Mouse (Mus musculus) adrenal gland, postnatal 4 days (tissue): Measurements from ENCODE around the gene Wnt5b. TPM values are rescaled to one million over a fixed set of nuclear protein-coding genes. Genes with fewer than 3 reads are reported as not detected.

ENCODE experiments used
- DNase-seq, 2 experiments: peaks; one replicate each; pipeline ENCODE4 v3.0.0; 2021 to 2022; ENCODE audit warnings: low spot score in 2 of 2, mixed read lengths in 2 of 2
- total RNA-seq, 2 experiments: library from RNA; stranded (reverse); gene quantifications; 2 replicates each; pipeline ENCODE4 v1.2.3; 2021

Wnt5b gene
- total RNA-seq, 2 experiments from 2014 or later = 4.5 to 6.2 TPM

DNA sequence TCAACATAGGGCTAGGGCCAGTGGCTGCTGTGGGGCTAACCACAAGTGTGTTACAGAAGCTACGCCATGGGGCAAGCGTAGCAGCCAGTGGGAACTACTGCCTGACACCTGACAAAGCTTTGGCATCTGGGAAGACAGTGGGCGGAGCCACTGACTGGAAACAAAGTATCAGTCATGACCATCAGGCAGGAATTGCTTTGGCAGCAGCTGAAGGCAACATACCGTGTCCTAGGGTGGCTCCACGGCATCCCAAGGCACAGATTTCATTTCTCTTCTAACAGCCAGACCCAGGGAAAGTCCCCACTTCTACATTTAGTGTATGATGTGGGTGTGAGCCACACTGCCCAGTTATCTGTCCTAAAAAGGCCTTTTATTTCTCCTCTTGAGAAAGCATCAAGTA, 17.6 kb downstream of the Wnt5b start:
- DNase-seq = no peak

- no peak for DNase-seq
These were observed 22.2 kb downstream of the Wnt5b start for GRCm38 (mm10) chr6:119521931-119522391.

DNA sequence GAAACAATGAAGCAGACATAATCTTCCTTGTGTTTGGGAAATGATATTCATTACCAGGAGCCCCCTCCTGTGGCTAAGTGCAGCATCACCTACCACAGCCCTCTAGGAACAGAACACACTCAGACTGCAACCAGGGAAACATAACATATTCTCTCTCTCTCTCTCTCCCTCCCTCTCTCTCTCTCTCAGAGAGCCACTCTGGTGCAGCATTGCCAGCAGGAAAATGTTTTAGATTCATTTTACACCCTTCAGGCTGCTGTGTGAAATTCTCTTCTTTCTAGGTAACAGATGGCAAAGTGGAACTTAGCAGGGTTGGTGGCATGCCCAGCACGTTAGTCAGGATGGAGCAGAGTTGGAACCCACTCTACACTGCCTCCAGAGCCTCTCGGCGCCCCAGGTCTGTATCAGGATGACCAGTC, 22.7 kb downstream of the Wnt5b start:
- DNase-seq = no peak

GRCm38 (mm10) chr6:119520731-119521130, 23.4 kb downstream of the Wnt5b start:
- no peak for DNase-seq

GRCm38 (mm10) chr6:119514085-119514484, 30.1 kb downstream of the Wnt5b start:
- DNase-seq = no peak

GRCm38 (mm10) chr6:119513452-119513851, 30.7 kb downstream of the Wnt5b start:
- no peak for DNase-seq

DNA sequence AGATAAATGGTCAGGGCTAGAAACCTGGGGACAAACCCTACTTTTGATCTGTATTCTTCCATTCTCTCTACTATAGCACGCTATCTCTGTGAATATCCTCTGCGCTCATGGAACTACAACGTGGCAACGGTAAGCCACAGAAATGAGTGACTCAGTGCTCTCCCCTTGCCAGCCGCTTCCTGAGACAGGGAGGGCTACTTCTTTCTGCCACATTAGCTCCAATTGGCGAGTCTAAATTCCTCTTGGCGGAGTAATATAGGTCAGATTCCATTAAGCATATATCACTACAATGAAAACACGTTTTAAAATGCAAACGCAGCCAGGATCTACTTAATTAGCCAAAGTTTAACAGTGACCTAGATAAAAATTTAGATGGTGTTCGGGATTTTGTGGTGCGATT, 31.4 kb downstream of the Wnt5b start:
- no peak for DNase-seq

DNA sequence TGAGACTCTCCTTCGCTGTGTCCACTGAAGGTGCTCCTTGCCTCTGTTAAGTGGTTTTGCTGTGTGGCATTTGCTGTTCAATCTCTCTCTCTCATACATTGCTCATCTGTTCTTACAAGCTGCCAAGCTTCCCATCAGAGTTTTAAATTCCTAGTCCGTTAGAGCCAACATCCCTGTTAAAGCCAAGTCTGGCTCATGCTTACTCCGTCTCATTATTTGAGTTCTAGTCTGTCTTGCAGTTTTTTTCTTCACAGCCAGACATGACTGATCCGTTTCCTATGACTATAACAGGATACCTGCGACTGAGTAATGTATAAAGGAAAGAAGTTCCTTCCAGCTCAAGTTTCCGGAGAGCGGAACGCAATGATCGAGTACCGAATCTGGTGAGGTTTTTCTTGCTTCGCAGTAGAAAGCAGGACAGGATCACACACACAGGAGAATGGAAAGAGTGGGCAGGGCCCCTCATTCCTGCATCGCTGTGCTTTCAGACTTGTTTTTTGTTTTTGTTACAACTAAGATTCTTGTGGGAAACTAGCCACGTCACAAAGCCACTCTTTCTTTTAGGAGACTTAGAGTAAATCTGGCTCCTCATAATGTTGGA, 34.6 kb downstream of the Wnt5b start:
- no peak for DNase-seq

DNA sequence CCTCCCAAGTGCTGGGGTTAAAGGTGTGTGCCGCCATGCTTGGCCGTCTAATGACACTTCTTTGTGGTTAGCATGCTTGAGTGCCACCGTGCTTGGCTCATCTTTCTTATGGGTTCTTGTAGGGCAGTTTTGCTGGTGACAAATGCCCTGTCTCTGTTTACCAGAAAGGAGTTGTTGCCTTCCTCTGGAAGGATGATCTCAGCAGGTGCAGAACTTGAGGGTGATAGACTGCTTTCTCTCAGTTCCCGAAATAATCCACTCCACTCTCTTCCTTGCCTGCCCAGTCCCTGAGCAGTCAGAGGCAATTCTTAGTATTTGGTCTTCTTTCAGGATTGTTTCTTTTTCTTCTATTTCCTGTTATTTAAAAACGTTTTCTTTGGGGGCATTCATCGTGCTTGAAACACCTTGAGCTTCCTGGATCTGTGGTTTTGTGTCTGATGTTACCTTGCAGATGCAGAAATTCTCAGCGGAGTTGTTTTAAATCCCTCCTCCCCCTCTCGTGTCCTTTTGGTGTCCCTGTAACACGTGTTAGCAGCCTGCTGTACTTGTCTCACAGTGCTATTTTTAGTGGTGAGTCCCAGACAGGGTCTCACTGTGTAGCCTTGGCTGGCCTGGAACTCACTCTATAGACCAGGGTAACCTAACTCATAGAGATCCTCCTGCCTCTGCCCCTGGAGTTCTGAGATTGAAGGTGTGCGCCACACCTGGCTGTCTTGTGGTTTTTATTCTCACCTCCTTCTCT, 35.3 kb downstream of the Wnt5b start:
- no peak for DNase-seq

DNA sequence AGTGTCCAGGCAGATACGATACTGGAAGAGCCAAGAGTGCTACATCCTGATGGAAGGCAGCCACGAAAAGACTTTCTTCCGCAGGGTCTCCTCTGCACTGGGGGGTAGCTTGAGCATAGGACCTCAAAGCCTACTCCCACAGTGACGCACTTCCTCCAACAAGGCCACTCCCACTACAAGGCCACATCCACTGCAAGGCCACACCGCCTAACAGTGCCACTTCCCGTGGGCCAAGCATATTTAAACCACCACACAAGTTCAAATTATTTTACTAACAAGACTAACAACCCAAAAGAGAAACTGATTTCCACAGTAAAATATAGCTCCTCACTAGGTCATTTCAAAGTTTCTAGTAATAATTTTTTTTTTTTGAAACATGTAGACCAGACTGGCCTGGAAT, 35.9 kb downstream of the Wnt5b start:
- no peak for DNase-seq

DNA sequence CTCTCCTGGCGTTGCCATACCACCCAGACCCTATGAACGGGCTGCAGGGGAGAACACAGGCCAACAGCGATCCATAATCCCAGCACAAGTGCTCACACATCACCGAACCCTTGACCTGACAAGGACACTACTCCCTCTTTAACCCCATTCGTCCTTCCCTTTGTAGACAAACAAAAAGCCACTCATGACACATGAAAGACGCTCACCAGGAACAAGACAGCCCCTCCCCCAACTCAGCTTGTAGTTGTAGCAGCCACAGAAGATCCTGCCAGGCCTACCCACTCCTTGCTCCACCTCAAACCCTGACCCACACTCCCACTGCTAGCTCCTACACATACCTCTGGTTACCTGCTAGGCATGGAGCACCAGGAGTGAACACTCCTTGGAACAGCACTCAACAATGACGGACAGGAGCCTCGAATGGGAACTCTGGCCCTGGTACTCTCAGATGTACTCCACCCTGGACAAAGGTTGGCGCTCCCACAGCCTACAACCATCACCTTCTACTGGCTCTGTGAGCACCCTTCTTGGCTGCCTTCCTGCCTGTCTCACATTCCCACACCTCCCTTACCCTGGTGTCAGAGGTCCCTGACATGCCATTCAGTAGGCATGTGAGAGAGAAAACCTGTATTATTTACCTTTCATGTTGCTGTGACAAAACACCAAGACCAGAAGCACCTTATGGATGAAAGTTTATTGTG, 38.5 kb downstream of the Wnt5b start:
- DNase-seq = no peak

DNA sequence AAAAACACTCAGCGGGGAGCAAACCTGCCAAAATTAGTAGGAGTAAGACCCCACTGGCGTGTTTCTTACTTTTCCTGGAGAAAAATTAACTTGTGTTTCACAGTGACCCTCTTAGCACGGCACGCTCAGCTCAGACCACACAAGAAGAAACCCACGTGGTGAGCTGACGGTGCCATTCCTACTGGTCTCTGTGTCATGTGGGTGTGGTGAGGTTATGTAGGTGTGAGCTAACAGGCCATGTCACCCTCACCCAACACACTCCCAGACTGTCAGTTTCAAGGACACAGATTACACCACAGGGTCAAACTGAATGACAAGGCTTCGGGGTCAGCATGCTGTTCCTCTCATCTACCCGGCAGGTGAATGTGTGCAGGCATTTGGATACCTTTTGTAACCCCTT, 39.4 kb downstream of the Wnt5b start:
- no peak for DNase-seq

DNA sequence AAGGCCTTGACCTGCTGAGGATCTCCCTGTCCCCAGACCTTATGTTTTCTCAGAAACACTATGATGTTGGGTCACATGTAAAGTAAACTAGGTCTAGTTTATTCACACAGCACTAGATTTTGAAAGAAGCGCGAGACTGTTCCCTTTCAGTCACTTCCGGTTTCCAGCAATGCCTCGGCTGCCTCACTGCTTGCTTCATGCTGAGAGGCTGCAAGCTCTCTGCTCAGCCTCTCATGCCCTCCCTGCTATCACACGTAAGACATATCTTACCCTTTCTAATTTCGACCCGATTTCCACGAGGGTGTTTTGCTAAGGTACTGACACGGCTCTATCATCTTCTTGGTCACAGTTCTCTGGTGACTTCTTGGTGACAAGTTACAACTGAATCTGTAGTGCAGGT, 42.1 kb downstream of the Wnt5b start:
- DNase-seq = no peak

- DNase-seq = no peak
These were observed 44.1 kb downstream of the Wnt5b start for GRCm38 (mm10) chr6:119500086-119500485.

DNA sequence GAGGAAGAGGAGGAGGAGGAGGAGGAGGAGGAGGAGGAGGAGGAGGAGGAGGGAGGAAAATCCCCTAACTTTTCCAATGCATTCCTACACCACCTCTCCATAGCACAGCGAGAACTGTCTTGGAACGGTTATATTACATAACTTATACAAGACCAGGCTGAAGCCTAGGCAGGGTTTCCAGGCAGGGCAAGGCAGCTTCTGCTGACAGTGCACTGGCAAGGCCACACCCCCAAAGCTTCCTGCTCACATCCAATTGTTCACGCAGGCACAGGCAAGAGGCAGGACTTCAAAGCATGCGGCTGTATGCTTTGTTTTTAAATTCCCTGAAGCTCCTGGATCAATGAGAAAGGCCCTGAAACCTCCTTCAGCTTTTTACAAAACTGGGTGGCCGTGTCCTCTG, 44.9 kb downstream of the Wnt5b start:
- no peak for DNase-seq

- DNase-seq = no peak
These were observed 51.5 kb downstream of the Wnt5b start for GRCm38 (mm10) chr6:119492630-119493014.

DNA sequence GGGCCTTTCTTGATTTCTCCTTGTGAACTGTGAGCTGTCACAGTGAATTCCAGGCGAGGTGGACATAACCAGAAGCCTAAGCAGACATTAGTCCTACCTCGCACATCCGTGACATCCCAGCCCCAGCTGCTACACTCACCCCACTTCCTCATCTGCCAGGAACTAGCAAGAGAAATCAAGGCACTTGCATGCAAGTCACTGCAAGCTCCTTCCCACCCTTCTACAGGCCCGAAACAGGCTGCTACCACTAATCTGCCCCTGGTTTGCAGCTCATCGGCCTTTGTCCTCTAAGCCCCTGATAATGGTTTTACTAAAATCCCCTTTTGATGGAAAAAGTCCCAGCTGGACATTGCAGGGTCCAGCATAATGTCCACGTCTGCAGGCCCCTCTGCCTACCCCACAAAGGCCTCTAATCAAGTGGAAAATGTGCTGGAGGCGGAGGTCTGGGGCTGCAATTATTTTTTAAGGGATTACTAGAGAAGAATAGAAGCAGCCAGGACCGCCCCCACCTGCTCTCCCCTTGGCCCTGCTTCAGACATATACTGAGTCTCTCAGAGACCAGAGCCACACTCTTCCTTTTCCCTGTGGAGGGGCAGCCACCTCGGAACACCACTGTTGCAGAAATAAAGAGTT, 52.0 kb downstream of the Wnt5b start:
- no peak for DNase-seq

DNA sequence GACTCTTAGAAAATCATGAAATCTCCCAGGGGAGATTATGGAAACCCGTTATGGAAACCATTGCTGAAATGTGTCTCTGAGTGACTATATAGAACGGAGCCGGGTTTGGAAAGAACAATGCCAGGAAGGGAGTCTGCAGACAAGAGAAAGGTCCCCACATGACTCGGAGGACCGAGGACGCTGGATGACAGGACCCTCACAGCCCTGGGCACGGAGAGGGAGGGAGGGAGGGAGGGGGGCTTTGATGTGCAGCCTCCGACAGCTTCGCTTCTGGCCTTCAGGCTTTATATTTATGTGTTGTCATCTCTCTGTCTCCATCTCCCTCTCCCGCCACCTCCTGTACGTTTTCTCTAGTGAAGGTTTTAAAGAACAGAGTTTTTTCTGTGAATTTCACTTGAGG, 53.1 kb downstream of the Wnt5b start:
- no peak for DNase-seq

DNA sequence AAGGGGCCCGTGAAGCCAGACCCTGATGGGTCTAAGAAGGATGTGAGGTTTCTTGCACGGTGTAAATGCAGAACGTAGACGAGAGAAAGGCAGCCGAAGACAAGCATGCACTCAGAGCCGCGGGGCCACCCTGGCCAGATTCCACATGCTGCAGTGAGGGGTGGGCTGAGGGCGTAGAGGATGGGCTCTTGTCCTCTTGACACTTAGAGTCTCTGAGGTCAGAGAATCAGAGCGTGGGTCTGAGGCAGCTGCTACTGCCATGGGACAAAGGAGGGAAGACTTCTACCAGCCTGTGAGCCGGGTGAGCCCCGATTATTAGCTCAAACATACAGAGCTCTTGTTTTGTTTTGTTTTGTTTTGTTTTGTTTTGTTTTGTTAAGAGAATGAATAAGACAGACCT, 53.6 kb downstream of the Wnt5b start:
- no peak for DNase-seq

DNA sequence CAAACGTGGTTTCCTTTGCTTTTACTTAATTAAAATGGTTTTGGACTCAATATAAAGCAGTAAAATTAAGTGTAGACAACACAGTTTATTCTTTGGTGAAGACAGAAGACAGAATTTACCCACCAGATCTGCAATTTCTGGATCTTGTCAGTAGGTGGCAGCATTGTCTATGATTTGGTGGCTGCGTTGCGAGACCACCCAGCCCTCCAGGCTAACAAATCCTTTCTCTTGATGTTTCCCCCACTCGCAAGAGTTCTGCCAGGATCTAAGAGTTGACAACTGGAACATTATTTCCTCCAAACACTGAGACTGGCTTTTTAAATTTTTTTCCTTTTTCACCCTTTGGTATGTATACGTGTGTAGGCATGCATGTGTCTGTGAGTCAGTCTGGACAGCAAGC, 54.4 kb downstream of the Wnt5b start:
- DNase-seq = no peak

GRCm38 (mm10) chr6:119487619-119488018, 56.5 kb downstream of the Wnt5b start:
- DNase-seq = no peak

GRCm38 (mm10) chr6:119487085-119487458, 57.1 kb downstream of the Wnt5b start:
- no peak for DNase-seq
